Mouse (Mus musculus) C2C12 (cell line): ENCODE measurements around the gene Sarm1.

Source experiments
- CEBPB ChIP-seq: IDR thresholded peaks from one replicate; pipeline ENCODE4 v1.6.1; 2011; ENCODE audit warnings: low read depth, mild to moderate bottlenecking, control low read depth, moderate library complexity
- CTCF ChIP-seq: IDR thresholded peaks from one replicate; pipeline ENCODE4 v1.5.1; 2011; ENCODE audit not compliant: control insufficient read depth, insufficient read depth, insufficient read length
- FOSL1 ChIP-seq: IDR thresholded peaks from one replicate; pipeline ENCODE4 v1.8.0; 2011; ENCODE audit warnings: mild to moderate bottlenecking, low read length; ENCODE audit not compliant: poor library complexity, insufficient read depth, severe bottlenecking
- MYOD1 ChIP-seq: IDR thresholded peaks from one replicate; pipeline ENCODE4 v1.6.1; 2011; ENCODE audit warnings: low read depth; ENCODE audit not compliant: control insufficient read depth, insufficient read length
- MYOG ChIP-seq: IDR thresholded peaks from one replicate; pipeline ENCODE4 v1.6.1; 2011; ENCODE audit not compliant: control insufficient read depth, insufficient read length; ENCODE audit errors: extremely low read depth
- USF1 ChIP-seq: IDR thresholded peaks from one replicate; pipeline ENCODE4 v1.6.1; 2011; ENCODE audit warnings: low read depth, mild to moderate bottlenecking, control low read depth, moderate library complexity

DNA sequence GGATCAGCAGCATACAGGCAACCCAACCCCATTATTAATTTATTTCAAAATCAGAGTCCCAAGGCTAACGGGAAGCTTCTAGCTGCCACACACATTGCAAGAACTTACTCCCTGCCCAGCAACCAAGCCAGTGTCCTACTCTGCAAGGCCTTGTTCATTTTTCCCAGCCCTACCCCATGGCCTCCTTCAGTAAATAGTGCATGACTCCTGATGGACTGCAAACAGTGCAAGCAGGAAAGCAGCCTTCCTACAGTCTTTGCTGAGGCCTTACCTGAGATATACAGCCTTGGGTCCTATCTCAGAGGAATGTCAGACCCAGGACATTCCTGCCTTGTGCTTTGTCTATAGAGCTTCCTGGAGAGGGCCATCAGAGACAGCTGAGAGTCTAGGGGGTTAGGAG, 72.0 kb downstream of the Sarm1 start:
- no peak for TF ChIP-seq CTCF
- TF ChIP-seq FOSL1, result no peak
- no peak for TF ChIP-seq USF1
- no peak for TF ChIP-seq MYOG
- TF ChIP-seq CEBPB, result no peak
- no peak for TF ChIP-seq MYOD1
